Mouse (Mus musculus) bone marrow, adult 2 months (tissue): Measurements from ENCODE around the gene Mrpl48.

ENCODE experiments used
- CTCF ChIP-seq: fragments of 200-500 bp; IDR thresholded peaks from 2 replicates; pipeline ENCODE4 v1.5.1; 2011; ENCODE audit warnings: low read length, control low read depth; ENCODE audit not compliant: control insufficient read depth, insufficient read depth
- POLR2A ChIP-seq: fragments of 200-500 bp; IDR thresholded peaks from 2 replicates; pipeline ENCODE4 v1.6.1; 2011; ENCODE audit warnings: low read depth, mild to moderate bottlenecking, control low read depth, low read length, borderline replicate concordance; ENCODE audit not compliant: control insufficient read depth

GRCm38 (mm10) chr7:100649826-100650225, 41.7 kb upstream of the Mrpl48 start:
- TF ChIP-seq CTCF (no peak), POLR2A (no peak)
